Mouse (Mus musculus): ENCODE data around the gene Tmem95.

The Tmem95 gene

GRCm38 (mm10) chr11:69846198-69846680 is 31.6 kb downstream of the Tmem95 start, which contains the start of gene Plscr3:
Plscr3 (plus strand) TSS chr11:69846376.
- peak; percentile 97 for DNase-seq

- DNase-seq, result peak; percentile 45
These were observed 39.1 kb downstream of the Tmem95 start for GRCm38 (mm10) chr11:69838714-69839104.

GRCm38 (mm10) chr11:69837952-69838713 is 39.7 kb downstream of the Tmem95 start, which contains the start of gene Tmem256:
Tmem256 (plus strand) TSS chr11:69838514.
- DNase-seq, result peak; percentile 97

GRCm38 (mm10) chr11:69837604-69837951 is 40.2 kb downstream of the Tmem95 start, which contains the start of gene Nlgn2:
Nlgn2 (minus strand) TSS chr11:69837784.
- no peak for DNase-seq

- DNase-seq, result peak; percentile 63
These were observed 40.9 kb downstream of the Tmem95 start for GRCm38 (mm10) chr11:69836703-69837576.

- DNase-seq, result no peak
These were observed 41.9 kb downstream of the Tmem95 start for GRCm38 (mm10) chr11:69835966-69836335.

- no peak for DNase-seq
These were observed 42.4 kb downstream of the Tmem95 start for GRCm38 (mm10) chr11:69835326-69835965.

GRCm38 (mm10) chr11:69834001-69834549 is 43.7 kb downstream of the Tmem95 start:
- peak; percentile 60 for DNase-seq

- DNase-seq, result no peak
These were observed 44.3 kb downstream of the Tmem95 start for GRCm38 (mm10) chr11:69833554-69833953.

GRCm38 (mm10) chr11:69828832-69829231 is 49.0 kb downstream of the Tmem95 start:
- DNase-seq, result no peak
